11 mouse cellular contexts compared by ENCODE assay signal in the genomic region with DNA sequence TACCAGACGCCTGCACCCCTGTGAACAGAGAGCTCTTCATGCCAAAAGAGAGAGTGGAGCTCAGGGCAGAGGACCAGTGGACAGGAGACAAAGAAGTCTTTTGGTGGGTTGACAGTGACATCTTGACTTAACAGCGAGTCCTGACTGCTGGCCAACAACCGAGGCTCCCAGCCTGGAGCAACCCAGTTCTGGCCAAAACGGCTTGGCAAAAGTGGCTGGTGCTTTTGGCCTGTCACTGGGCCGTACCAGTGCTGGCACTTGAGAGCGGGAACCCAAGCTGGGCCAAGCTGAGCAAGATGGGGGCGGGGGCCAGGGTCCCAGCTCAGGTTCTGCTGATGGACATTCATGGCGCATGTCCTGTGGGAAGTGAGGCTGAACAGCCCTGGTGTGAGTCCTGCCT.
DNase-seq lines count a peak whose midpoint lies in the region; ATAC-seq and TF ChIP-seq lines count a peak whose summit lies in the region.
"Had no signal": no experiment of that assay in that cellular context is flagged by ENCODE, and none has a peak within 500 bp of the region (broad histone marks: within the 10 kb centered on the region; RNA-seq: fewer than 3 reads in every experiment).

No protein-coding gene starts in this region.

- no peak overlapping the region for H3K27ac ChIP-seq in heart, embryonic 11.5 days (ENCODE audit: low read depth, low read length)
- no peak overlapping the region for H3K27ac ChIP-seq in midbrain, embryonic 14.5 days (replicated peaks; ENCODE audit: low read depth, low read length)
- H3K27ac ChIP-seq in midbrain, embryonic 13.5 days = no peak overlapping the region
- no peak overlapping the region for H3K27ac ChIP-seq in cerebellum, adult 2 months (ENCODE audit: insufficient read depth, low read length)
- H3K27ac ChIP-seq: heart, adult 2 months had no signal

- H3K9me3 ChIP-seq in heart, embryonic 11.5 days (replicated peaks; ENCODE audit: control insufficient read depth, low read length) = no peaks in the 10 kb centered on the region
- H3K9me3 ChIP-seq in midbrain, embryonic 14.5 days (ENCODE audit: control insufficient read depth, low read length) = no peaks in the 10 kb centered on the region
- no peaks in the 10 kb centered on the region for H3K9me3 ChIP-seq in midbrain, embryonic 13.5 days

- H3K27me3 ChIP-seq in heart, embryonic 11.5 days (ENCODE audit: control insufficient read depth, insufficient read depth, low read length) = no peaks in the 10 kb centered on the region
- H3K27me3 ChIP-seq in midbrain, embryonic 14.5 days (ENCODE audit: control insufficient read depth, insufficient read depth, low read length) = no peaks in the 10 kb centered on the region
- H3K27me3 ChIP-seq in midbrain, embryonic 13.5 days = no peaks in the 10 kb centered on the region
- H3K27me3 ChIP-seq in cerebellum, adult 2 months (ENCODE audit: control insufficient read depth, insufficient read depth, low read length) = no peaks in the 10 kb centered on the region

- H3K36me3 ChIP-seq in heart, embryonic 11.5 days (ENCODE audit: control insufficient read depth, insufficient read depth, low read length) = peaks cover 3% of the 10 kb centered on the region; the same call in 1 of the 2 replicates
- no peaks in the 10 kb centered on the region for H3K36me3 ChIP-seq in midbrain, embryonic 14.5 days (ENCODE audit: control insufficient read depth, insufficient read depth, low read length)
- H3K36me3 ChIP-seq in midbrain, embryonic 13.5 days = no peaks in the 10 kb centered on the region

- DNase-seq in heart, adult 11 months = peak; percentile 93
- peak; percentile 19 for DNase-seq in midbrain, embryonic 14.5 days
- peak; percentile 83 to 91 for DNase-seq in cerebellum, adult 2 months
- peak; percentile 69 for DNase-seq in gastrocnemius, postnatal 25 days
- no peak for DNase-seq in c-Kit-positive CD71-positive TER-119-positive erythroid progenitor cells, embryonic 14.5 days (ENCODE audit: low spot score)
- no peak for DNase-seq in testis, postnatal 14 days (ENCODE audit: low spot score)
- DNase-seq: lung, embryonic 14.5 days; thymus, postnatal 14 days had no signal

- ATAC-seq in heart, embryonic 11.5 days (replicated peaks; ENCODE audit: insufficient number of reproducible peaks, low FRiP score, low TSS enrichment) = no peak
- ATAC-seq in midbrain, embryonic 14.5 days (ENCODE audit: low FRiP score, low TSS enrichment) = no peak
- no peak for ATAC-seq in midbrain, embryonic 13.5 days

- H3K4me3 ChIP-seq in heart, embryonic 11.5 days (ENCODE audit: low read depth, low read length) = no peak overlapping the region
- H3K4me3 ChIP-seq in midbrain, embryonic 14.5 days (replicated peaks; ENCODE audit: low read depth, low read length) = no peak overlapping the region
- no peak overlapping the region for H3K4me3 ChIP-seq in midbrain, embryonic 13.5 days (replicated peaks)
- H3K4me3 ChIP-seq in cerebellum, adult 2 months (replicated peaks; ENCODE audit: insufficient read depth, low read depth, low read length) = no peak overlapping the region
- H3K4me3 ChIP-seq: heart, adult 2 months had no signal

- no peak for TF ChIP-seq CTCF in cerebellum, adult 2 months (IDR thresholded peaks at IDR 0.05; ENCODE audit: borderline replicate concordance, insufficient read depth, low read depth, low read length)

- H3K4me2 ChIP-seq in heart, embryonic 11.5 days = no peak overlapping the region
- no peak overlapping the region for H3K4me2 ChIP-seq in midbrain, embryonic 14.5 days (ENCODE audit: low read length)
- no peak overlapping the region for H3K4me2 ChIP-seq in midbrain, embryonic 13.5 days (replicated peaks)
- H3K4me2 ChIP-seq: lung, embryonic 14.5 days had no signal

- H3K9ac ChIP-seq in heart, embryonic 11.5 days (ENCODE audit: low read depth, low read length) = no peak overlapping the region
- H3K9ac ChIP-seq in midbrain, embryonic 14.5 days (replicated peaks; ENCODE audit: low read length) = no peak overlapping the region
- H3K9ac ChIP-seq in midbrain, embryonic 13.5 days (replicated peaks) = no peak overlapping the region
- H3K9ac ChIP-seq: lung, embryonic 14.5 days had no signal

- WGBS in heart, embryonic 11.5 days (ENCODE audit: insufficient replicate concordance) = 85% methylated on average over 8 of the region's 8 CpGs
- 80% methylated on average over 8 of the region's 8 CpGs for WGBS in midbrain, embryonic 14.5 days
- WGBS in midbrain, embryonic 13.5 days = 84% methylated on average over 8 of the region's 8 CpGs
- WGBS in cerebellum, adult 2 months = 10% methylated on average over 8 of the region's 8 CpGs

- no peak for TF ChIP-seq POLR2A in cerebellum, adult 2 months (IDR thresholded peaks at IDR 0.05; ENCODE audit: borderline replicate concordance, insufficient read depth, low read length)

- peaks cover 10% of the 10 kb centered on the region for H3K4me1 ChIP-seq in heart, embryonic 11.5 days (ENCODE audit: control insufficient read depth, insufficient read depth, low read length)
- H3K4me1 ChIP-seq in midbrain, embryonic 14.5 days (ENCODE audit: control insufficient read depth, insufficient read depth, low read length) = no peaks in the 10 kb centered on the region
- peaks cover 6% of the 10 kb centered on the region; the same call in 1 of the 2 replicates for H3K4me1 ChIP-seq in midbrain, embryonic 13.5 days (replicated peaks)
- H3K4me1 ChIP-seq in cerebellum, adult 2 months (ENCODE audit: control insufficient read depth, insufficient read depth, low read length) = peaks cover 27% of the 10 kb centered on the region

Comparison
In these comparisons a context has a peak if more than half of its experiments do, and no peak if none do; other contexts are left out.
1. DNase-seq: peak in heart, adult 11 months (single experiment), midbrain, embryonic 14.5 days (single experiment), cerebellum, adult 2 months (2 of 2) and gastrocnemius, postnatal 25 days (single experiment); none in c-Kit-positive CD71-positive TER-119-positive erythroid progenitor cells, embryonic 14.5 days (single experiment) and testis, postnatal 14 days (single experiment).